Mouse (Mus musculus): Measurements from ENCODE around the gene Gm9833.
"Not testable (repeated sequence)": the region's sequence is repeated elsewhere in the genome, so short reads cannot be mapped to it uniquely, and the experiment has no call there.

Gm9833 gene

GRCm38 (mm10) chr3:10087994-10088393 is at the start of gene Gm9833:
Gene Gm9833, plus strand, starts transcription at chr3:10088110.
- not testable (repeated sequence) for DNase-seq (ENCODE audit: low spot score)

GRCm38 (mm10) chr3:10070070-10070469 is 17.8 kb upstream of the Gm9833 start:
- DNase-seq (ENCODE audit: low spot score), result no peak

- no peak for DNase-seq (ENCODE audit: low spot score)
Measured at GRCm38 (mm10) chr3:10075826-10076225, 12.1 kb upstream of the Gm9833 start.

GRCm38 (mm10) chr3:10077096-10077841 is 10.6 kb upstream of the Gm9833 start:
- no peak for DNase-seq (ENCODE audit: low spot score)

- DNase-seq (ENCODE audit: low spot score), result no peak
Measured at GRCm38 (mm10) chr3:10078113-10078512, 9.8 kb upstream of the Gm9833 start.

GRCm38 (mm10) chr3:10081336-10081735 is 6.6 kb upstream of the Gm9833 start:
- no peak for DNase-seq (ENCODE audit: low spot score)

GRCm38 (mm10) chr3:10081911-10082541 is 5.9 kb upstream of the Gm9833 start:
- DNase-seq (ENCODE audit: low spot score), result no peak

- no peak for DNase-seq (ENCODE audit: low spot score)
Measured at GRCm38 (mm10) chr3:10082545-10083062, 5.3 kb upstream of the Gm9833 start.

GRCm38 (mm10) chr3:10084102-10084501 is 3.8 kb upstream of the Gm9833 start:
- no peak for DNase-seq (ENCODE audit: low spot score)

GRCm38 (mm10) chr3:10085396-10086119 is 2.4 kb upstream of the Gm9833 start:
- no peak for DNase-seq (ENCODE audit: low spot score)

- no peak for DNase-seq (ENCODE audit: low spot score)
Measured at GRCm38 (mm10) chr3:10087511-10087910, 399 bp upstream of the Gm9833 start.

- no peak for DNase-seq (ENCODE audit: low spot score)
Measured at GRCm38 (mm10) chr3:10091616-10092140, 3.8 kb downstream of the Gm9833 start.

- DNase-seq (ENCODE audit: low spot score), result no peak
Measured at GRCm38 (mm10) chr3:10092499-10092898, 4.6 kb downstream of the Gm9833 start.

- DNase-seq (ENCODE audit: low spot score), result no peak
Measured at GRCm38 (mm10) chr3:10092914-10093313, 5.0 kb downstream of the Gm9833 start.

GRCm38 (mm10) chr3:10095076-10095622 is 7.2 kb downstream of the Gm9833 start:
- no peak for DNase-seq (ENCODE audit: low spot score)

GRCm38 (mm10) chr3:10099756-10100155 is 11.8 kb downstream of the Gm9833 start:
- no peak for DNase-seq (ENCODE audit: low spot score)

GRCm38 (mm10) chr3:10111570-10111969 is 23.7 kb downstream of the Gm9833 start:
- no peak for DNase-seq (ENCODE audit: low spot score)

- DNase-seq (ENCODE audit: low spot score), result no peak
Measured at GRCm38 (mm10) chr3:10112196-10112595, 24.3 kb downstream of the Gm9833 start.

GRCm38 (mm10) chr3:10112660-10113059 is 24.8 kb downstream of the Gm9833 start:
- DNase-seq (ENCODE audit: low spot score), result no peak

GRCm38 (mm10) chr3:10116531-10116930 is 28.6 kb downstream of the Gm9833 start:
- no peak for DNase-seq (ENCODE audit: low spot score)

- DNase-seq (ENCODE audit: low spot score), result no peak
Measured at GRCm38 (mm10) chr3:10121232-10121631, 33.3 kb downstream of the Gm9833 start.

Measured in layer of hippocampus, adult 9-10 months (tissue).